Mouse (Mus musculus) heart, embryonic 12.5 days (tissue): ENCODE measurements at regions not wholly inside any gene's neighbourhood (a gene's known extent, or its start where the extent isn't known, plus 50 kb on each side); places are given as distances from the start of the nearest gene placed in this dataset.

Experiments used
- ATAC-seq: fragments of 200-750 bp; cut with Nextera tagmentation; 2 replicates; pipeline ENCODE4 v1.8.0; 2017; ENCODE audit warnings: moderate TSS enrichment, moderate library complexity; ENCODE audit not compliant: insufficient number of reproducible peaks, low FRiP score
- H3K27ac ChIP-seq: fragments of 300-500 bp; sonication (generic); 2 replicates; pipeline ENCODE4 v1.5.1; 2016; ENCODE audit warnings: mild to moderate bottlenecking, moderate library complexity; ENCODE audit not compliant: poor library complexity, severe bottlenecking
- H3K27me3 ChIP-seq: fragments of 300-500 bp; sonication (generic); replicated peaks from 2 replicates; pipeline ENCODE4 v1.6.1; 2016; ENCODE audit warnings: mild to moderate bottlenecking, moderate library complexity
- H3K36me3 ChIP-seq: fragments of 300-500 bp; sonication (generic); 2 replicates; pipeline ENCODE4 v1.6.1; 2016; ENCODE audit warnings: mild to moderate bottlenecking, moderate library complexity
- H3K4me1 ChIP-seq: fragments of 300-500 bp; sonication (generic); replicated peaks from 2 replicates; pipeline ENCODE4 v1.6.1; 2016; ENCODE audit warnings: mild to moderate bottlenecking
- H3K4me2 ChIP-seq: fragments of 300-500 bp; sonication (generic); 2 replicates; pipeline ENCODE4 v1.6.1; 2016; ENCODE audit warnings: mild to moderate bottlenecking, moderate library complexity
- H3K4me3 ChIP-seq: fragments of 300-500 bp; sonication (generic); 2 replicates; pipeline ENCODE4 v1.5.1; 2016; ENCODE audit warnings: mild to moderate bottlenecking
- H3K9ac ChIP-seq: fragments of 300-500 bp; sonication (generic); 2 replicates; pipeline ENCODE4 v1.6.1; 2016; ENCODE audit warnings: mild to moderate bottlenecking, moderate library complexity
- H3K9me3 ChIP-seq: fragments of 300-500 bp; sonication (generic); replicated peaks from 2 replicates; pipeline ENCODE4 v1.6.1; 2016; ENCODE audit warnings: mild to moderate bottlenecking, moderate library complexity
- WGBS: fragments of 180-500 bp; shearing (Covaris S2); methylation state at CpG from one replicate; pipeline ENCODE4 v1.1.7; 2016; 5-methylcytosine and 5-hydroxymethylcytosine counted together

DNA sequence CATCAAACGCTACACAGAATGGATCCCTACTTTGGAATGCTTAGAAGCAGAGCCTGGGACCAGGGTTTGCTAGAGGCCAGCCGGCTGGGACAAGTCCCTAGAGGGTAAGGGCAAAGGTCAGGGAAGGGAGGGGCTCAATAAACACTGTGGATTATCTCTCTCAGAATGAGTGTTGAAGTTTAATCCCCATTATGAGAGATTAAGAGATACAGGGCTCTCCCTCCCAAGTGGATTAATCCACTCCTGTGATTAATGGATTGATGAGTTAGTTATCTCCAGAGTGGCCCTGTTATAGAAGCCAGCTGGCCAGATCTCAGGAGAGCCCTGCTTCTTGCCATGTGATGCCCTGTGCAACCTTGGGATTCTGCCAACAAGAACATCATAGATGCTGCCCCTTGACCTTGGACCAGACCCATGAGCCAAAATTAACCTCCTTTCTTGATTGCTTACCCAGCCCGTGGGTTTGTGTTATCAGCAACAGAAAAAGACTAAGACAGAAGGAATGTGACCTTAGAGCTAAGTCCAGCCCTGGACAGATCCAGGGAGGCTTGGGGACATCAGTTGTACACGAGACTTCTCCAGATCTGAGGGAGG lies 119.6 kb upstream of the Slc22a12 start:
- WGBS = 17% methylated on average over 4 of the region's 4 CpGs
- ATAC-seq = no peak
- Histone ChIP-seq H3K4me1 (peaks cover 12% of the 10 kb centered on the region), H3K4me2 (no peak overlapping the region), H3K9me3 (no peaks in the 10 kb centered on the region), H3K36me3 (no peaks in the 10 kb centered on the region), H3K27me3 (peaks cover 25% of the 10 kb centered on the region), H3K4me3 (no peak overlapping the region), H3K27ac (no peak overlapping the region), H3K9ac (no peak overlapping the region)

DNA sequence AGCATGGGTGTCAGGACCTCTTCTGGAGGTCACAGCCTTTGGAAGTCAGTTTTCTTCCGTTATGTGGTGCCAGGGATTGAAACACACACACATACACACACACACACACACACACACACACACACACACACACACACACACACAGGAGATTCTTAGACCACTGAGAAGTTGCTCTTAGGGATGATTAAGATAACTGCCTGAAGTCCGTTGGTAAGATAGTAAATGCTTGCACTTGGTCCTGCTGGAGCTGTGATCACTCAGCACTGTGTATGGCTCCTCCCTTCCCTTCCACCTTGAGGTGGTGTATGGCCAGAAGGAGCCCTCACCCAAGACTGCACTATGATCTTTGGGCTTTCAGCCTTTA lies 118.7 kb upstream of the Slc22a12 start:
- Histone ChIP-seq H3K36me3 (no peaks in the 10 kb centered on the region), H3K4me1 (peaks cover 12% of the 10 kb centered on the region), H3K9ac (no peak overlapping the region), H3K9me3 (no peaks in the 10 kb centered on the region), H3K4me2 (no peak overlapping the region), H3K27ac (no peak overlapping the region), H3K27me3 (peaks cover 25% of the 10 kb centered on the region), H3K4me3 (no peak overlapping the region)
- 37% methylated on average over 2 of the region's 2 CpGs for WGBS
- no peak for ATAC-seq

- Histone ChIP-seq H3K9ac (no peak overlapping the region), H3K36me3 (no peaks in the 10 kb centered on the region), H3K4me1 (peaks cover 12% of the 10 kb centered on the region), H3K4me3 (no peak overlapping the region), H3K27ac (no peak overlapping the region), H3K4me2 (no peak overlapping the region), H3K9me3 (no peaks in the 10 kb centered on the region), H3K27me3 (peaks cover 25% of the 10 kb centered on the region)
- ATAC-seq = no peak
- WGBS = 32% methylated on average over 8 of the region's 8 CpGs
Observed at GRCm38 (mm10) chr19:6660723-6661507, 118.1 kb upstream of the Slc22a12 start.

DNA sequence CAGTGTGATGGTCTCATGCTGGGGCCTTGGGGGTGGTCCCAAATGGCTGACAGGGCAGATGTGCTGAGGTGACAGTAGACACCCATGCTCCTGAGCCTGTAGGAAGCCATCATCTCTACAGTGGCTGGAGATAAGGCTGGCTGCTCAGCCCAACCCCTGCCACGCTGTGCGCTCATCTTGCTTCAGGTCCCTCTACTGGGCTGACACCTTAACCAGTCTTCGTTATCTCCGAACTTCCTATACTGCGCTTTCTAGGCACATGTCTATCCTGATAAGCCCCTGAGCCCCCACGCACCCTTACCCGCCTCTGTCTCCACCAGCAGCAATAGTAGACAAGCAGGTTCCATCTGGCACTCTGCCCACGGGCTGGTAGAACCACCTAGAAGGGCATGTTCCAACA lies 117.3 kb upstream of the Slc22a12 start:
- no peak overlapping the region for H3K4me3 ChIP-seq
- H3K27ac ChIP-seq = no peak overlapping the region
- H3K4me2 ChIP-seq = no peak overlapping the region
- no peak overlapping the region for H3K9ac ChIP-seq
- 32% methylated on average over 8 of the region's 8 CpGs for WGBS
- no peak for ATAC-seq
- H3K4me1 ChIP-seq = peaks cover 12% of the 10 kb centered on the region
- H3K9me3 ChIP-seq = no peaks in the 10 kb centered on the region
- no peaks in the 10 kb centered on the region for H3K36me3 ChIP-seq
- H3K27me3 ChIP-seq = peaks cover 25% of the 10 kb centered on the region

DNA sequence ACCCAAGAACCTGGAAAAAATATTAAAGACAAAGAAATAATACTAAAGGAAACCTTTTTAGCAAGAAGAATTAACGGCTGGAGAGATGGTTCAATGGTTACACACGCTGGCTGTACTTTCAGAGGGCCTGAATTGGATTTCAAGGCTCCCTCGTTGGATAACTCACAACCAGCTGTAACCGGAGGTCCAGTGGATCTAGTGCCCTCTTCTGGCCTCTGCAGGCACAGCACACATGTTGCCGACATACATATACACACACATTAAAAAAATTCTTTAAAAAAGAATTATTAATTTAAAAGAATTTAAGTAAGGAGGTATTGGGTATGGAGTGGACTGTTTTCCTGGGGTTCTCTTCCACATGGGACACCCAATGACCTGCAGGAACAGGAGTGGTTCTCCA lies 111.7 kb upstream of the Slc22a12 start:
- ATAC-seq = no peak
- no peak overlapping the region for H3K4me2 ChIP-seq
- H3K9ac ChIP-seq = no peak overlapping the region
- no peaks in the 10 kb centered on the region for H3K36me3 ChIP-seq
- WGBS = 80% methylated on average over 5 of the region's 5 CpGs
- H3K9me3 ChIP-seq = peaks cover 9% of the 10 kb centered on the region; the same call in 1 of the 2 replicates
- H3K4me3 ChIP-seq = no peak overlapping the region
- H3K27me3 ChIP-seq = no peaks in the 10 kb centered on the region
- H3K27ac ChIP-seq = no peak overlapping the region
- no peaks in the 10 kb centered on the region for H3K4me1 ChIP-seq

- H3K27me3 ChIP-seq = no peaks in the 10 kb centered on the region
- H3K36me3 ChIP-seq = no peaks in the 10 kb centered on the region
- H3K4me2 ChIP-seq = no peak overlapping the region
- H3K27ac ChIP-seq = no peak overlapping the region
- no peak overlapping the region for H3K9ac ChIP-seq
- no peak for ATAC-seq
- WGBS = 68% methylated on average over 4 of the region's 4 CpGs
- H3K4me3 ChIP-seq = no peak overlapping the region
- H3K4me1 ChIP-seq = no peaks in the 10 kb centered on the region
- peaks cover 9% of the 10 kb centered on the region; the same call in 1 of the 2 replicates for H3K9me3 ChIP-seq
Observed at GRCm38 (mm10) chr19:6652775-6653174, 109.9 kb upstream of the Slc22a12 start.

GRCm38 (mm10) chr19:6651192-6651591 lies 108.4 kb upstream of the Slc22a12 start:
- no peaks in the 10 kb centered on the region for H3K36me3 ChIP-seq
- H3K9me3 ChIP-seq = peaks cover 15% of the 10 kb centered on the region; the same call in 1 of the 2 replicates
- H3K27ac ChIP-seq = no peak overlapping the region
- WGBS = 57% methylated on average over 5 of the region's 5 CpGs
- no peak overlapping the region for H3K4me2 ChIP-seq
- no peak overlapping the region for H3K9ac ChIP-seq
- H3K27me3 ChIP-seq = no peaks in the 10 kb centered on the region
- ATAC-seq = no peak
- no peaks in the 10 kb centered on the region for H3K4me1 ChIP-seq
- no peak overlapping the region for H3K4me3 ChIP-seq

- Histone ChIP-seq H3K4me2 (no peak overlapping the region), H3K27ac (no peak overlapping the region), H3K4me1 (no peaks in the 10 kb centered on the region), H3K9ac (no peak overlapping the region), H3K9me3 (peaks cover 15% of the 10 kb centered on the region; the same call in 1 of the 2 replicates), H3K4me3 (no peak overlapping the region), H3K36me3 (no peaks in the 10 kb centered on the region), H3K27me3 (no peaks in the 10 kb centered on the region)
- no peak for ATAC-seq
- 60% methylated on average over 4 of the region's 4 CpGs for WGBS
Observed at GRCm38 (mm10) chr19:6649885-6650284, 107.1 kb upstream of the Slc22a12 start.

DNA sequence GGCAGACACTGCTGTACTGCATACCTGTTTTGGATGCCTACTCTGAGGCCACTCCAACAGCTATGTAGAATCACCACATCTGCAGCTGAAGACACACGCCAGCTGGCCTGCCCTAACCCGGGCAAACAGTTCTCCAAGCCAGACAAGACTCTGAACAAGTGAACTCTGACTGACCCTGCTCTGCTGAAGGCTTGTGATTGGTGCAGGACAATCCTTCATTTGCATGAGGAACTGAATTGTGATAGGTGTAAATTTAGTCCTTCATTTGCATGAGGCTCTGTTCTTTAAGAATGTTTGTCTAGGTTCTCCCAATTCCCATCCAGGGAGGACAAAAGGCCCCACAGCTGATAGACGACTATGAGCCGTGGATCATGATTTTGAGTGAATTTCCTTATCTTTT lies 104.9 kb upstream of the Slc22a12 start:
- H3K27ac ChIP-seq = no peak overlapping the region
- no peak overlapping the region for H3K4me2 ChIP-seq
- no peak for ATAC-seq
- H3K4me3 ChIP-seq = no peak overlapping the region
- H3K27me3 ChIP-seq = no peaks in the 10 kb centered on the region
- no peak overlapping the region for H3K9ac ChIP-seq
- H3K36me3 ChIP-seq = no peaks in the 10 kb centered on the region
- peaks cover 7% of the 10 kb centered on the region; the same call in 1 of the 2 replicates for H3K9me3 ChIP-seq
- WGBS = 83% methylated on average over 4 of the region's 4 CpGs
- no peaks in the 10 kb centered on the region for H3K4me1 ChIP-seq

DNA sequence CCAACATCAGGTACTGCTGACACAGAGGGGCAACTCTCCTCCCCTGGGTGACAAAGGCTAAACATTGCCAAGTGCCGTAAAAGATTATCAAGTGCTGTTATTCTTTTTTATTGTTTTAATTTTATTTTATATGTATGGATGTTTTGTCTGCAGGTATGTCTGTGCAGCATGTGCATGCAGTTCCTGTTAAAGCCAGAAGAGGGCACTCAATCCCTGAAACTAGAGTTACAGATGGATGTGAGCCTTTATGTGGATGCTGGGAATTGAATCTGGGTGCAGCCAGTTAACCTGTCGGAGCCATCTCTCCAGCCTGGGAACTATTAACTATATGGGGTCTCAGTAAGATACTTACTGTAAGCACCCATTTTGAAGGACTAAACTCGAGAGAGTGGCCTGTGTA lies 104.4 kb upstream of the Slc22a12 start:
- 0 out of 2 replicates have a peak, but pooled peaks cover 6% of the 10 kb centered on the region for H3K9me3 ChIP-seq
- 83% methylated on average over 3 of the region's 3 CpGs for WGBS
- no peak overlapping the region for H3K4me2 ChIP-seq
- no peaks in the 10 kb centered on the region for H3K4me1 ChIP-seq
- H3K36me3 ChIP-seq = no peaks in the 10 kb centered on the region
- no peak overlapping the region for H3K9ac ChIP-seq
- H3K4me3 ChIP-seq = no peak overlapping the region
- no peak for ATAC-seq
- H3K27ac ChIP-seq = no peak overlapping the region
- H3K27me3 ChIP-seq = no peaks in the 10 kb centered on the region

DNA sequence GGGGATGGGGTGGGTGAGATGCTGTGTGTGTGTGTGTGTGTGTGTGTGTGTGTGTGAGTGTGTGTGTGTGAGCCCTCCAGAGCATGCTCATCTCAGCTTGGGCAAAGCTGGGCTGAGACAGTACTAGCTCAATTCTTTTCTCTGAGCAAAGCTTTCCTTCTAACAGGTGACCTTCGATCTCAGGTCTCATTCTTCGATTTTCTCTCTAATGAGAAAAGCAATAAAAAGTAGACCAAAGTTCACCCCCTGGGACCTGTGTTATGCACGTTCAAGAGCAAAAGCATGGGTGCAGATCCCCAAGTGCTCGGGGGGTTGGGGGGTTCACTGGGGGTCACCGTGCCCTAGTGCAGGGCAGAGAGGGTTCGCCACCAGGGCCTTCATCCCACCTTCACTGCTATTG lies 103.1 kb upstream of the Slc22a12 start:
- 0 out of 2 replicates have a peak, but pooled peaks cover 6% of the 10 kb centered on the region for H3K9me3 ChIP-seq
- H3K9ac ChIP-seq = no peak overlapping the region
- ATAC-seq = no peak
- no peaks in the 10 kb centered on the region for H3K36me3 ChIP-seq
- H3K4me3 ChIP-seq = no peak overlapping the region
- no peaks in the 10 kb centered on the region for H3K4me1 ChIP-seq
- H3K27ac ChIP-seq = no peak overlapping the region
- H3K4me2 ChIP-seq = no peak overlapping the region
- H3K27me3 ChIP-seq = no peaks in the 10 kb centered on the region
- WGBS = 86% methylated on average over 6 of the region's 6 CpGs
